Mouse (Mus musculus): ENCODE results near the gene Tomm40l.

DNA sequence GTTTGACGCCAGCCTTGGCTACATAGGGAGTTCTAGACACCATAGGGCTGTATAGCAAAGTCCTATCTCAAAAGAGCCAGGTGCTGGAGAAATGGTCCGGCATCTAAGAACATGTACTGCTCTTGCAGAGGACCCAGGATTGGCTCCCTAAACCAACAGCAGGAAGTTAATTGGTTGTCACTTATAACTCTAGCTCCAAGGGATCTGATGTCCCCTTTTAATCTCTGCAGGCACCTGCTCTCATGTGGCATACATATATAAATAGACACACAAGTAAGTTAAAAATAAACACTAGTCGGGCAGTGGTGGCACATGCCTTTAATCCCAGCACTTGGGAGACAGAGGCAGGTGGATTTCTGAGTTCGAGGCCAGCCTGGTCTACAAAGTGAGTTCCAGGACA is 13.5 kb upstream of the Tomm40l start:
- TF ChIP-seq CTCF (IDR thresholded peaks at IDR 0.05; ENCODE audit: extremely low read depth, insufficient read depth, insufficient read length, insufficient replicate concordance) (no peak), POLR2A (IDR thresholded peaks at IDR 0.05; ENCODE audit: low read depth, low read length) (no peak)
